Mouse (Mus musculus) myocyte (in vitro differentiated cells): ENCODE results near the gene Creb5.

Experiments
- CEBPB ChIP-seq: IDR thresholded peaks from 2 replicates; pipeline ENCODE4 v1.6.1; 2011; ENCODE audit warnings: mild to moderate bottlenecking, moderate library complexity; ENCODE audit not compliant: poor library complexity, insufficient read depth, severe bottlenecking
- MAX ChIP-seq: IDR thresholded peaks from one replicate; pipeline ENCODE4 v1.6.1; 2011; ENCODE audit warnings: low read depth, mild to moderate bottlenecking, control low read depth
- MYOD1 ChIP-seq, 3 experiments: IDR thresholded peaks; one replicate each; pipeline ENCODE4 v1.6.1; 2011; ENCODE audit warnings: control low read depth in 2 of 3, low read depth in 2 of 3, mild to moderate bottlenecking in 2 of 3, moderate library complexity in 1 of 3; ENCODE audit not compliant: insufficient read length in 2 of 3, control insufficient read depth in 1 of 3
- POLR2A ChIP-seq: IDR thresholded peaks from one replicate; pipeline ENCODE4 v1.6.1; 2011; ENCODE audit warnings: low read depth, mild to moderate bottlenecking, control low read depth, moderate library complexity; ENCODE audit not compliant: insufficient read length
- POLR2AphosphoS2 ChIP-seq: IDR thresholded peaks from one replicate; pipeline ENCODE4 v1.6.1; 2011; ENCODE audit warnings: low read depth, control low read depth; ENCODE audit not compliant: insufficient read length
- SRF ChIP-seq: IDR thresholded peaks from one replicate; pipeline ENCODE4 v1.6.1; 2011; ENCODE audit warnings: low read depth; ENCODE audit not compliant: control insufficient read depth, insufficient read length
- TCF3 ChIP-seq: IDR thresholded peaks from one replicate; pipeline ENCODE4 v1.6.1; 2011; ENCODE audit warnings: low read depth, control low read depth; ENCODE audit not compliant: insufficient read length
- USF1 ChIP-seq: IDR thresholded peaks from one replicate; pipeline ENCODE4 v1.6.1; 2011; ENCODE audit warnings: low read depth, mild to moderate bottlenecking, control low read depth, moderate library complexity

DNA sequence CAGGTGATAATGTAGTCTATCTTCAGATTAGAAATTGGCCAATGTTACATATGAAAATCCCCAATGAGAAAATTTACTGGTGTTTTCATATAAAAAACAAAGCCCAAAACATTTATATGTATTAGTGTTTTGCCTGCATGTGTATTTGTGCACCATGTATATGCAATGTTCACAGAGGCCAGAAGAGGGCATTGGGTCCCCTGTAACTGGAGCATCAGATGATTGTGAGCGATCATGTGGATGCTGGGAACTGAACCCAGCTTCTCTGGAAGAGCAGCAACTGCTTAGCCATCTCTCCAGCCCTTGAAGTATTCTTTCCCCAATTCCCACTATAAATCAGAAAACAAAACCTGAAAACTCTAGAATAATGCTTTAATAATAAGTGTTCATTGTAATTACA is 239.4 kb downstream of the Creb5 start:
- TF ChIP-seq POLR2AphosphoS2 (no peak), MYOD1 (IDR thresholded peaks at IDR 0.05; ENCODE audit: control insufficient read depth in 1 of 3, insufficient read length in 2 of 3, low read depth in 2 of 3) (no peak), TCF3 (no peak), MAX (no peak), USF1 (no peak), CEBPB (no peak), POLR2A (no peak), SRF (no peak)
